Mouse (Mus musculus) kidney, adult 2 months (tissue): Measurements from ENCODE around the gene Nlrc5.

Source experiments
- CTCF ChIP-seq: fragments of 200-500 bp; conservative IDR thresholded peaks from 2 replicates; pipeline ENCODE4 v1.5.1; 2011; ENCODE audit warnings: low read depth, mild to moderate bottlenecking, control low read depth, low read length, moderate library complexity, mixed read lengths; ENCODE audit not compliant: insufficient read depth, insufficient read length
- POLR2A ChIP-seq: fragments of 200-500 bp; IDR thresholded peaks from one replicate; pipeline ENCODE4 v1.6.1; 2011; ENCODE audit warnings: low read depth, low read length, control low read depth

- TF ChIP-seq CTCF (no peak), POLR2A (no peak)
Measured at GRCm38 (mm10) chr8:94532525-94532872, 98.3 kb downstream of the Nlrc5 start.
